9 mouse cellular contexts compared by ENCODE assay signal in the genomic region with DNA sequence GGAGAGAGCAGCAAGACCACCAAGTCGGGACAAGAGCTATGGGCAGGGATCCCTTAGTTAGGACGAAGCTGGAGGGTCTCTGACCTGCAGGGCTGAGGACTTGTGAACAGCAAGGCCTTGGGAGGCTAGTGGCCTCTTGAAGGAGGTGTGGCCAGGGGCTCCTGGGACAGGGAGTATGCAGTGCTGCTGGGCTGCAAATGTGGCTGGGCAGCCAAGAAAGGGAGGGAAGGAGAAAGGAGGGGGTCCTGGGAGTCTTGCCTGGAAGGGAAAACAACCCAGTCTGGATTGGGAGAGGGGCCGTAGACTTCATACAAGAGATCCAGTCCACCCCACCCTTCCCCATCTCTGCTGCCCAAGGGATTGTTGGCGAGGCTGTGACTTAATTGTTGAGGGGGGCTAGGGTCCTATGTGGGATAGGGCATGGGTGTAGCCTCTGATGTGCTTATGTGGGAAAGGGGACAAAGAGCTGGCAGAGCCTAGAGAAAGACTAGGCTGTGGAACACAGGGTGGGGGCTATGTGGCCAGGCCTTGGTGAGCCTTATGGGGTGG. TPM values are rescaled to one million over a fixed set of nuclear protein-coding genes. Genes with fewer than 3 reads are reported as not detected.
DNase-seq lines count a peak whose midpoint lies in the region; ATAC-seq and TF ChIP-seq lines count a peak whose summit lies in the region.
"Had no signal": no experiment of that assay in that cellular context is flagged by ENCODE, and none has a peak within 500 bp of the region (broad histone marks: within the 10 kb centered on the region; RNA-seq: fewer than 3 reads in every experiment).

No protein-coding gene starts in this region.

- no peak overlapping the region for H3K4me3 ChIP-seq in liver, embryonic 14.5 days (ENCODE audit: insufficient read depth in 1 of 2, low read depth in 2 of 2, low read length in 2 of 2)
- no peak overlapping the region for H3K4me3 ChIP-seq in stomach, postnatal 0 days (ENCODE audit: low read depth, low read length)

- ATAC-seq in liver, embryonic 14.5 days (ENCODE audit: insufficient read depth): no peak
- no peak for ATAC-seq in stomach, postnatal 0 days (ENCODE audit: low FRiP score, low TSS enrichment)

- H3K4me2 ChIP-seq in liver, embryonic 14.5 days (ENCODE audit: low read depth): peak overlapping the region; percentile 76; the same call in 1 of the 2 replicates
- H3K4me2 ChIP-seq in stomach, postnatal 0 days (replicated peaks; ENCODE audit: low read depth): no peak overlapping the region; the same call in 1 of the 2 replicates

- no peak for TF ChIP-seq CTCF in liver, embryonic 14.5 days (IDR thresholded peaks at IDR 0.05; ENCODE audit: low read depth)
- TF ChIP-seq CTCF in stomach, postnatal 0 days (IDR thresholded peaks at IDR 0.05; ENCODE audit: low read depth): no peak

- H3K9ac ChIP-seq in liver, embryonic 14.5 days (replicated peaks): no peak overlapping the region; the same call in 1 of the 2 replicates
- no peak overlapping the region for H3K9ac ChIP-seq in stomach, postnatal 0 days (ENCODE audit: low read length)

- DNase-seq in cerebellum, adult 9-11 months: peak; percentile 49
- no peak for DNase-seq in cerebellum, postnatal 14 days
- peak; percentile 34 for DNase-seq in testis, postnatal 14 days (ENCODE audit: low spot score)
- DNase-seq in testis, postnatal 10 days (ENCODE audit: low spot score): no peak
- no peak for DNase-seq in liver, embryonic 14.5 days (ENCODE audit: low read depth in 3 of 3, low spot score in 3 of 3)
- DNase-seq in stomach, postnatal 0 days (ENCODE audit: low spot score): no peak
- no peak for DNase-seq in layer of hippocampus, postnatal 10 days (ENCODE audit: low spot score in 2 of 2)
- no peak for DNase-seq in left cerebral cortex, adult 8-10 months (ENCODE audit: low spot score in 2 of 2)

- no peaks in the 10 kb centered on the region for H3K9me3 ChIP-seq in liver, embryonic 14.5 days (ENCODE audit: control insufficient read depth, low read length)
- H3K9me3 ChIP-seq in stomach, postnatal 0 days (ENCODE audit: control insufficient read depth, low read length): no peaks in the 10 kb centered on the region

- no peak for TF ChIP-seq EP300 in liver, embryonic 14.5 days (IDR thresholded peaks at IDR 0.05; ENCODE audit: low read depth)
- no peak for TF ChIP-seq EP300 in stomach, postnatal 0 days (optimal IDR thresholded peaks at IDR 0.05)

- no peaks in the 10 kb centered on the region for H3K36me3 ChIP-seq in liver, embryonic 14.5 days (replicated peaks; ENCODE audit: control insufficient read depth, insufficient read depth, low read depth)
- H3K36me3 ChIP-seq in stomach, postnatal 0 days (ENCODE audit: control insufficient read depth, insufficient read depth, low read length): no peaks in the 10 kb centered on the region

- no peaks in the 10 kb centered on the region for H3K27me3 ChIP-seq in liver, embryonic 14.5 days (ENCODE audit: control insufficient read depth, insufficient read depth, low read length)
- no peaks in the 10 kb centered on the region for H3K27me3 ChIP-seq in stomach, postnatal 0 days (ENCODE audit: control insufficient read depth, insufficient read depth, low read length)

- H3K27ac ChIP-seq in liver, embryonic 14.5 days: no peak overlapping the region
- H3K27ac ChIP-seq in stomach, postnatal 0 days (replicated peaks): peak overlapping the region; percentile 97; the same call in 1 of the 2 replicates

- WGBS in liver, embryonic 14.5 days (ENCODE audit: insufficient replicate concordance): 63% methylated on average over 4 of the region's 4 CpGs
- WGBS in stomach, postnatal 0 days: 58% methylated on average over 4 of the region's 4 CpGs

- H3K4me1 ChIP-seq in liver, embryonic 14.5 days (replicated peaks; ENCODE audit: control insufficient read depth in 2 of 2, insufficient read depth in 2 of 2, low read length in 1 of 2): peaks cover 15 to 41% of the 10 kb centered on the region in 2 experiments
- H3K4me1 ChIP-seq in stomach, postnatal 0 days (replicated peaks; ENCODE audit: control insufficient read depth, insufficient read depth): peaks cover 12% of the 10 kb centered on the region

RNA-seq across cellular contexts. Expression of gene Mrpl23, which starts 0.4 kb away (rescaled TPM):
- 24.4 and 45.9 TPM in 2 replicates for polyA plus RNA-seq in liver, embryonic 14.5 days (2012; rRNA removed)
- polyA plus RNA-seq in liver, embryonic 14.5 days (2014; fragmentation: Nextera tagmentation; extraction: Ambion mirVana): 11.1 and 14.4 TPM in 2 replicates
- polyA plus RNA-seq in stomach, postnatal 0 days (2015; fragmentation: Nextera tagmentation; extraction: Ambion mirVana): 17.7 and 19.4 TPM in 2 replicates
- 10 to 100 TPM in 1 of 2 experiments, 1 to 10 TPM in 1; 8.4 to 12.9 TPM for total RNA-seq in layer of hippocampus, postnatal 10 days (2021)
- total RNA-seq in left cerebral cortex, adult 8-10 months (2022): 1 to 10 TPM; 3.4 to 8.4 (median 7.0) TPM

RNA-seq across cellular contexts. Expression of gene Tnnt3, which starts 33.4 kb away (rescaled TPM):
- 0.10 and 0.15 TPM in 2 replicates for polyA plus RNA-seq in liver, embryonic 14.5 days (2012; rRNA removed)
- polyA plus RNA-seq in liver, embryonic 14.5 days (2014; fragmentation: Nextera tagmentation; extraction: Ambion mirVana): 0.17 TPM in 1 of 2 replicates, not detected in the other
- polyA plus RNA-seq in stomach, postnatal 0 days (2015; fragmentation: Nextera tagmentation; extraction: Ambion mirVana): 8.0 and 11.7 TPM in 2 replicates
- total RNA-seq in layer of hippocampus, postnatal 10 days (2021): under 1 TPM; 0.82 to 0.96 TPM
- total RNA-seq in left cerebral cortex, adult 8-10 months (2022): 10 to 100 TPM in 1 of 4 experiments, 1 to 10 TPM in 2, under 1 TPM in 1; 0.88 to 14.3 (median 6.5) TPM
- total RNA-seq: left cerebral cortex, postnatal 10 days had no signal

Comparison
In these comparisons a context has a peak if more than half of its experiments do, and no peak if none do; other contexts are left out.
1. DNase-seq: peak in cerebellum, adult 9-11 months (single experiment) and testis, postnatal 14 days (single experiment); none in cerebellum, postnatal 14 days (0 of 2), testis, postnatal 10 days (single experiment), liver, embryonic 14.5 days (0 of 3), stomach, postnatal 0 days (single experiment), layer of hippocampus, postnatal 10 days (0 of 2) and left cerebral cortex, adult 8-10 months (0 of 2).